Mouse (Mus musculus) lung, embryonic 16.5 days (tissue): ENCODE results near the gene Ctla2b. TPM values are rescaled to one million over a fixed set of nuclear protein-coding genes. Genes with fewer than 3 reads are reported as not detected.

Source experiments
- ATAC-seq: fragments of 200-750 bp; cut with Nextera tagmentation; 2 replicates; pipeline ENCODE4 v1.8.0; 2017; ENCODE audit warnings: low read depth, mild to moderate bottlenecking, moderate library complexity
- H3K27ac ChIP-seq: fragments of 300-500 bp; sonication (generic); 2 replicates; pipeline ENCODE4 v1.5.1; 2014; ENCODE audit warnings: mild to moderate bottlenecking, control low read depth, low read length
- H3K27me3 ChIP-seq: fragments of 300-500 bp; sonication (generic); 2 replicates; pipeline ENCODE4 v1.6.1; 2014; ENCODE audit warnings: low read depth, low read length, mixed read lengths; ENCODE audit not compliant: control insufficient read depth, insufficient read depth
- H3K36me3 ChIP-seq: fragments of 300-500 bp; sonication (generic); 2 replicates; pipeline ENCODE4 v1.6.1; 2014; ENCODE audit warnings: low read length; ENCODE audit not compliant: control insufficient read depth, insufficient read depth
- H3K4me1 ChIP-seq: fragments of 300-500 bp; sonication (generic); replicated peaks from 2 replicates; pipeline ENCODE4 v1.6.1; 2014; ENCODE audit warnings: low read length, mixed read lengths; ENCODE audit not compliant: control insufficient read depth, insufficient read depth
- H3K4me2 ChIP-seq: fragments of 300-500 bp; sonication (generic); 2 replicates; pipeline ENCODE4 v1.6.1; 2014; ENCODE audit warnings: low read depth, low read length, control low read depth
- H3K4me3 ChIP-seq: fragments of 300-500 bp; sonication (generic); 2 replicates; pipeline ENCODE4 v1.5.1; 2014; ENCODE audit warnings: mild to moderate bottlenecking, low read length, control low read depth
- H3K9ac ChIP-seq: fragments of 300-500 bp; sonication (generic); 2 replicates; pipeline ENCODE4 v1.6.1; 2014; ENCODE audit warnings: low read length, control low read depth
- H3K9me3 ChIP-seq: fragments of 300-500 bp; sonication (generic); 2 replicates; pipeline ENCODE4 v1.6.1; 2016; ENCODE audit warnings: low read length; ENCODE audit not compliant: control insufficient read depth
- WGBS: fragments of 180-500 bp; shearing (Covaris S2); extraction: QIAGEN DNeasy Blood & Tissue Kit; methylation state at CpG from one replicate; pipeline ENCODE4 v1.1.7; 2014; 5-methylcytosine and 5-hydroxymethylcytosine counted together
- polyA plus RNA-seq: library from polyadenylated mRNA; unstranded; fragments of >200 nt; fragmentation: Nextera tagmentation; extraction: Ambion mirVana; gene quantifications from 2 replicates; pipeline ENCODE4 v1.2.1, GENCODE M21; 2015

Gene Ctla2b
- polyA plus RNA-seq, 1 experiment from 2014 or later, result 8.9 TPM

- Histone ChIP-seq H3K36me3 (no peaks in the 10 kb centered on the region), H3K9ac (no peak overlapping the region), H3K4me1 (no peaks in the 10 kb centered on the region), H3K27me3 (no peaks in the 10 kb centered on the region), H3K4me2 (no peak overlapping the region), H3K27ac (peak overlapping the region; percentile 78), H3K9me3 (no peaks in the 10 kb centered on the region), H3K4me3 (no peak overlapping the region)
- peak; percentile 80 for ATAC-seq
- 76% methylated on average over 4 of the region's 4 CpGs for WGBS
Observed at GRCm38 (mm10) chr13:60848241-60849120, 48.8 kb downstream of the Ctla2b start.

Other genes starting within 250 kb of the Ctla2b start
- gene BC051665, start 111.1 kb downstream of the Ctla2b start, polyA plus RNA-seq, result not detected in 2 replicates
- not detected in 2 replicates for gene Ctsll3, start 94.6 kb downstream of the Ctla2b start, polyA plus RNA-seq
- gene 4930486L24Rik, start 33.0 kb downstream of the Ctla2b start, polyA plus RNA-seq, result not detected in 2 replicates
- gene Gm49392, start 553 bp downstream of the Ctla2b start, polyA plus RNA-seq, result 0.90 and 1.1 TPM in 2 replicates
- not detected in 2 replicates for gene Tpbpb, start 7.4 kb upstream of the Ctla2b start, polyA plus RNA-seq
- gene Gm49393, start 38.1 kb upstream of the Ctla2b start, polyA plus RNA-seq, result 0.55 TPM in 1 of 2 replicates, not detected in the other
- gene Gm49391, start 39.1 kb upstream of the Ctla2b start, polyA plus RNA-seq, result 2.4 and 5.5 TPM in 2 replicates
- gene Ctla2a, start 39.2 kb upstream of the Ctla2b start, polyA plus RNA-seq, result 94.8 and 103 TPM in 2 replicates
- gene Tpbpa, start 44.5 kb upstream of the Ctla2b start, polyA plus RNA-seq, result not detected in 2 replicates
- not detected in 2 replicates for gene Ctsj, start 108.5 kb upstream of the Ctla2b start, polyA plus RNA-seq
- gene Ctsq, start 143.2 kb upstream of the Ctla2b start, polyA plus RNA-seq, result not detected in 2 replicates